Mouse (Mus musculus): ENCODE data around the gene Naglu.

Gene Naglu

GRCm38 (mm10) chr11:101084246-101084645 lies 14.4 kb downstream of the Naglu start:
- no peak for DNase-seq (ENCODE audit: low read depth, low spot score)

- DNase-seq (ENCODE audit: low read depth, low spot score), result no peak
These were observed 15.0 kb downstream of the Naglu start for GRCm38 (mm10) chr11:101084811-101085210.

- DNase-seq (ENCODE audit: low read depth, low spot score), result no peak
These were observed 16.0 kb downstream of the Naglu start for GRCm38 (mm10) chr11:101085617-101086322.

- DNase-seq (ENCODE audit: low read depth, low spot score), result no peak
These were observed 16.5 kb downstream of the Naglu start for GRCm38 (mm10) chr11:101086323-101086674.

GRCm38 (mm10) chr11:101086756-101087681 lies 17.2 kb downstream of the Naglu start, which contains the start of gene Mlx:
Gene Mlx, plus strand, starts transcription at chr11:101087277.
- peak; percentile 86 for DNase-seq (ENCODE audit: low read depth, low spot score)

- no peak for DNase-seq (ENCODE audit: low read depth, low spot score)
These were observed 17.9 kb downstream of the Naglu start for GRCm38 (mm10) chr11:101087682-101088055.

- no peak for DNase-seq (ENCODE audit: low read depth, low spot score)
These were observed 20.1 kb downstream of the Naglu start for GRCm38 (mm10) chr11:101089931-101090330.

DNA sequence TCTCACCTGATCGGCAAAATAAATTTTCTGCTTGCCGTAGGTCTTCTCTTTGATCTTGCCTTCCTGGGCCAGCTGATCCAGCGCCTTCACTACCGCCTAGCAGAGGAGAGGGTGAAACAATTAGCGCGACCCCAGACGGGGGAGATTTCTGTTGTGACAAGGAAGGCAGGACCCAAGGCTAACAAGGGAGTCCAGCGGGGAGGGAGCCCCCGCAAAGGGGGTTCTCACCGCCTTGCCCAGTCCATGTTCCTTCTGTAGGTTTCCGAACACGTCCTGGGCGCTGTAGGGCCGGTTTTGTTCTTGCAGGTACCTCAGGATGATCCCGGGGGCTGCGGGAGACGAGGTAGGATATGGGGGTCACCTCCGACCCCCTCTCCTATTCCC lies 25.1 kb downstream of the Naglu start:
- no peak for DNase-seq (ENCODE audit: low read depth, low spot score)

- DNase-seq (ENCODE audit: low read depth, low spot score), result peak; percentile 92
These were observed 25.7 kb downstream of the Naglu start, which contains the start of gene Psmc3ip for GRCm38 (mm10) chr11:101095314-101096024. Gene Psmc3ip, minus strand, starts transcription at chr11:101095436.

DNA sequence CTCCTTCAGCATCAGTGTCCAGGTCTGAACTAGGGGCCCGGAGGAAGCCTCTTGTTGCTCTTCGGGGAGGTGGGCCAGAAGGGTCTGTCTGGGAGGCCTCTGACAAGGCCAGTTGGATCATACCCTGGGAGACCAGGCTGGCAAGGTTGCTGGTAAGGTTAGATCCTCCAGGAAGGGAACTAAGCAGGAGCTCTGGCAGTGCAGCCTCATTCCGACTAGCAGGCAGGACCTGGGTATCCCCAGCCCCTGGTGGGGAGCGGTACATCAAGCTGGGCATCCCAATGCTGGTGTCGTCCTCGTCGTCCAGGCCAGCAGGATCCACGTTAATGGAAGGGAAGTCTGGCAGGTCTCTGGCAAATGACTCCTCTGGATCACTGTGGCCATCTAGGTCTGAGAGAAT lies 28.4 kb downstream of the Naglu start:
- no peak for DNase-seq (ENCODE audit: low read depth, low spot score)

DNA sequence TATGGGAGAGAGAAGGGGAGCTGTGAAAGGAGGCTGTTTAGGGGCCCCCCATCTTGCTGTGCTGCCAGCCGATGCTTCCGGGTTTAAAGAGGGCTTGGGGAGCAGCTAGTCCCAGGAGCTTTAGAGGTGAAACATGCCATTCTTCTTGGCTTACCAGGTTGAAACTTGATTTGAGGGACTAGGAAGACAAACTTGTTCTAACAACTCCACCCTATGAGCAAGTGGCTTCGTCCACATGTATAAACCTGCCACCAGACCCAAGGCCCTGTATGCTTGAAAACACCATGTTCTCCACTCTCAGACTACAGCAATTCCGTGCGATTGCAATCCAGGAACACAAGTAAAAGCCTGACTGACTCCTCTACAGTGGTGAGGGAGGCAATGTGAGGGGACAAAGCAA lies 33.2 kb downstream of the Naglu start:
- DNase-seq (ENCODE audit: low read depth, low spot score), result no peak

- no peak for DNase-seq (ENCODE audit: low read depth, low spot score)
These were observed 39.5 kb downstream of the Naglu start for GRCm38 (mm10) chr11:101109351-101109750.

DNA sequence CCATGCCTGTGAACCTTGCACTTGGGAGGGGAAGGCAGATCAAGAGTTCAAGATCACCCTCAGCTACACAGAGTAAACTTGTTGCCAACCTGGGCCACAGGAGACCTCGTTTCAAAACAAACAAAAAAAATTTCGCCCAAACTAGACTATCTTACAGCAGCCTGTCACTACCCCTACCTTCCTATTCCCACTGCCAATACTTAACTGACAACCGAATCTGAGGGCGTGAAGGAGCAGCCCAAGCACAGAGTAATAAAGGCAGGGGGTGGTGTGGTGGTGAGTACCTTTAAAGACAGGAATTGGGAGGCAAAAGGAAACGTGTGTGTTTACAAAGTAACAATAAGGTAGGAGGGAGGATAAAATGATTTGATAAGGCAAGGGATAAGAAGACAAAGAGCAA lies 40.9 kb downstream of the Naglu start:
- no peak for DNase-seq (ENCODE audit: low read depth, low spot score)

DNA sequence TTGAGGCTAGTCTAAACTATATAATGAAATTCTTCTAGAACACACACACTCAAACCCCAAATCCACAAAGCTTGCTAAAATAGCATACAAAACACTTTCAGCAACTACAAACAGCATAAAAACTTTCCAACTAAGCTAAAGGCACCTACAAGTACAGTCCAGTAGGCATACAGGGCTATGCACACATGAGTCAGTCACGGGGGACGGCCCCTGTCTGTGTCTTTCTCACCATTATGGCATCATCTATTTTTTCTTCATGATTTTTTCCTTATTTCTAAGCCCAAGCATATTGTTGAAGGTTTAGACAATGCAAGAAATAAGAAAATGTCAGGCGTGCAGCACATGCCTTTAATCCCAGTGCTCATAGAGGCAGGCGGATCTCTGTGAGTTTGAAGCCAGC lies 41.4 kb downstream of the Naglu start:
- no peak for DNase-seq (ENCODE audit: low read depth, low spot score)

- no peak for DNase-seq (ENCODE audit: low read depth, low spot score)
These were observed 42.4 kb downstream of the Naglu start for GRCm38 (mm10) chr11:101112186-101112585.

GRCm38 (mm10) chr11:101115564-101115963 lies 45.8 kb downstream of the Naglu start:
- no peak for DNase-seq (ENCODE audit: low read depth, low spot score)

DNA sequence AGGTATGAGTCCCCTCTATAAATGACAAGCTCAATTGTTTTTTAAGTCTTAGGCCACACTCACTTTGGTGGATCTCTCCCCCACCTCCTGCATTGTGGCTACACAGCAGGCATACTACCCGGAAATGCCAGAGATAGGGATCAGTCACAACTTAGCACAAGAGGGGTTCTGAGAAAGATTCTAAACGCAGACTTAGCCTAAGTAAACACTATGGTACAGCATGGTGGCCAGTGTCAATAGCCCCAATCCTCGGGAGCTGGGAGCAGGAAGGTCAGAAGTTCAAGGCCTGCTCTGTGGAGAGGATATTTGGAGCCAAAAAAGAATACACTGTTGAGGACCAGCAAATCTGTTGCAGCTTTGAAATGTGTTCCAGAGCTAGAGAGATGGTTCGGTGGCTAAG lies 48.3 kb downstream of the Naglu start:
- DNase-seq (ENCODE audit: low read depth, low spot score), result no peak

DNA sequence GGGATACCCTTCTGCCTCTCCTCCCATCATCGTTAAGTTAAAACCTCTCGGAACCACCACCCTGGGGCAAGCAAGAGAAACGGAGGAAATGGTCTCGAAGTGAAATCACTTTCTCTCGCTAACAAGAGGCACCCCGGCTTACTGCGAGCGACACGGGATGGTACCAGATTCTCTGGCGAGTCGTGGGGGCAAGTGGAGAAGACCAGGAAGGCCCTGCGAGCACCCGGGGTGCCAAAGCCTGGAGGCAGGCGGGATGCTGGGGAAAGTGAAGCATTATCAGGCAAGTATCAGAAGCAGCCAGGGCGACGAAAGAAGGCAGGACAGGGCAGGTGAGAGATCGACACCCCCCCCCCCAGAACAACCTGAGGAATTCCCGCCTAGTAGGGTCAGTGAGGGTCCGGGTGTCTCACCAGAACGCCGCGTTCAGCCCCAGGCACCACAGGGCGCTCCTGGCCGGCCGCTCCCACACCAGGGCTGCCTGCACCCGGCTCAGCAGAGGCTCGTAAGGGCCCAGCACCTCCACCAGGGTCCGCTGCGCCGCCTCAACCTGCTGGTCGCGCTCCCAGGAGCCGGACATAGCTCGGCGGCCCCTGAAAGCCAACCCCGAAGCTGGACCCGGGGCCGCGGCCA lies 49.4 kb downstream of the Naglu start:
- no peak for DNase-seq (ENCODE audit: low read depth, low spot score)

DNA sequence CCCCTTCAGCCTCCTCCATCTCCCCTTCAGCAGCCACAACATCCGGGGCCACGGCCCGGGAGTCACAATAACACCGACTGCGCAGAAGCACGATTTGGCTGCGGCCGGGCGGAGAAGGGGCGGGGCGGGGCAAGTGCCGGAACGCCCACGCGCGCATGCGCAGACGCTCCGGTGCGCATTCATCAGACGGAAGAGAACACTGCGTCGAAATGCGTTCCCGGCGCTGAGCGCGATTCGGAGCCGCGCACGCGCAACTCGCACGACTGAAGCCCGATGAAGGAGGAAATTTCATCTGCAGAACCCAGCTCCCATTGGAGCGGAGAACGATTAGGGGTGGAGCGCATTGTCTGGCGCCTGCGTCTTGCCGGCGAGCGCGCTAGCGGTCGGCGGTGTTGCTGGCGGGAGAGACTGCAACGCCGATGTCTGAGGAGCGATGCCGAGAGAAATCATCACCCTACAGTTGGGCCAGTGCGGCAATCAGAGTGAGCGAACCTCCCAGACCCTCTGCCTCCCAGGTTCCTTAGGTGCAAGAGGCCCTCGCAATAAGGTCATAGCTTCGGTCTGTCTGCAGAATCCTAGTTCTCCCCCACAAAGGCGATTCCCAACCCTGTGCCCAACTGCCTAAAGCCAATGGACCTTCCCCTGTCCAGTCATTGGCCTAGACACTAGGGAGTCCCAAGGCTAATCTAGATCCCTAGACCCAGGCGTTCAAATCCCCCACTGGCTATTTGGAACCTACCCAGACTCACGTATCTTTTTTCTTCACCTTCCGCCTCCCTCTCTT lies 50.1 kb downstream of the Naglu start, which contains the start of the genes Retreg3 and Tubg1:
Gene Retreg3 (minus strand): TSS at position 133 of the 784 bp plus-strand sequence.
Gene Tubg1 (plus strand): TSS at position 178 of the 784 bp plus-strand sequence.
- DNase-seq (ENCODE audit: low read depth, low spot score), result peak; percentile 100

DNA sequence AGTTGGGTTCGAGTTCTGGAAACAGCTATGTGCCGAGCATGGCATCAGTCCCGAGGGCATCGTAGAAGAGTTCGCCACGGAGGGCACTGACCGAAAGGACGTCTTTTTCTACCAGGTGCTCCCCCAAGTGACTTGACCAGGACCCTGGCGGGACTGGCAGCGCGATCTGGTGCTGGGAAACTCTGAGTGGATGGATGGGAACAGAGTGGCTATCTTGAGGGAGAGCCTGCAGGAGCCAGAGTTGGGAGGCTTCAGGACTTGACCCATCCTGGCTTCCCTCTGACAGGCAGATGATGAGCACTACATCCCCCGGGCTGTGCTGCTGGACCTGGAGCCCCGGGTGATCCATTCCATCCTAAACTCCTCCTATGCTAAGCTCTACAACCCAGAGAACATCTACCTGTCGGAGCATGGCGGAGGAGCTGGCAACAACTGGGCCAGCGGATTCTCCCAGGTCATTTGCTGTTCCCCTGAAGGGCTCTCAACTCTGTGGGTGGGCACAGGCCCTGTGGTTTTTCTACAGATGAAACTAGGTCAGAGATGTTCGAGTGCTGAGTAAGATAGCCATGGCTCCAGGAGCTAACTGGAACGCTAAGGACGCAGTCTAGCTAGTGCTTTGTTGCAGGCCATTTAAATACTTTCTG lies 50.9 kb downstream of the Naglu start:
- DNase-seq (ENCODE audit: low read depth, low spot score), result no peak

All from embryo, embryonic 11.5 days (tissue).